Mouse (Mus musculus): ENCODE results near the gene Srrd. TPM values are rescaled to one million over a fixed set of nuclear protein-coding genes. Genes with fewer than 3 reads are reported as not detected.
"Not testable (repeated sequence)": the region's sequence is repeated elsewhere in the genome, so short reads cannot be mapped to it uniquely, and the experiment has no call there.

Srrd gene
- polyA plus RNA-seq, 1 experiment from 2014 or later, result 50.0 TPM

DNA sequence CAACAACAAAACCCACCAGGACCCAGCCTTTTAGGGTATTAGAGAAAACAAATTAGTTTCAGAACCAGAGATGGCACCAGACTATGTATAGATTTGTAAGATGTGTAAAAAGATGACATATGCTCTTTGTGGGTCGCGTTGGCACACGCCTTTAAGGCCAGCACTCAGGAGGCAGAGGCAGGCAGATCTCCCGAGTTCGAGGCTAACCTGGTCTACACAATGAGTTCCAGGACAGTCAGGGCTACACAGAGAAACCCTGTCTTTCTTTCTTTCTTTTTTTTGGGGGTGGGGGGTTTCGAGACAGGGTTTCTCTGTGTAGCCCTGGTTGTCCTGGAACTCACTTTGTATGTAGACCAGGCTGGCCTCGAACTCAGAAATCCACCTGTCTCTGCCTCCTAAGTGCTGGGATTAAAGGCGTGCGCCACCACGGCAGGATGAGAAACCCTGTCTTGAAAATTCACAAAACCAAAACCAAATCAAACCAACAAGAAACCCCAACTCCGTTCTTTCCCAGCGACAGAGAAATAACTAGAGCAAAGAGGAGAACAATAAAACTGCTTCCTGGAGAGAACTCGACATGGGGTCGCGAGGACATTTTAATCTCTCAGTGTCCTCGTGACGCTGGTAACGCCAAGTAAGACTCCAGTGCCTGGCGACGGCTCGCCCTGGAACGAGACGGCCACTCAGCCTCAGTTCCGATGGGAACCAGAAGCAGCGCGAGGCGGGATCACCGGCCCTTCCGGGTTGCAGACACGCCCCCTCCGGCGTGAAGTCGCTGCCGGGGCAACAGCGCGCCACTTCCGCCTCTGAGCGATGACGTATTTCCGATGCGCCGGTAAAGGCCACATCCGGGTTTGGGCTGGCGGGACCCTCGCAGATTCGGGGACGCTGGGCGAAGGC lies 17.0 kb downstream of the Srrd start, which contains the start of gene Tfip11:
Gene Tfip11 (plus strand): TSS at position 813 of the 900 bp plus-strand sequence.
- H3K36me3 ChIP-seq (replicated peaks), result peaks cover 33% of the 10 kb centered on the region
- peak; percentile 94 for ATAC-seq (ENCODE audit: low FRiP score)
- peak within 1 kb of the TSS; percentile 77 for H3K4me3 ChIP-seq (replicated peaks)
- WGBS, result 9% methylated on average over 48 of the region's 48 CpGs
- peaks cover 21% of the 10 kb centered on the region for H3K4me1 ChIP-seq
- H3K4me2 ChIP-seq, result peak within 1 kb of the TSS; percentile 86
- H3K27ac ChIP-seq, result peak within 1 kb of the TSS; percentile 81
- no peaks in the 10 kb centered on the region for H3K9me3 ChIP-seq
- peaks cover 13% of the 10 kb centered on the region; the same call in 1 of the 2 replicates for H3K27me3 ChIP-seq
- H3K9ac ChIP-seq, result peak within 1 kb of the TSS; percentile 76

DNA sequence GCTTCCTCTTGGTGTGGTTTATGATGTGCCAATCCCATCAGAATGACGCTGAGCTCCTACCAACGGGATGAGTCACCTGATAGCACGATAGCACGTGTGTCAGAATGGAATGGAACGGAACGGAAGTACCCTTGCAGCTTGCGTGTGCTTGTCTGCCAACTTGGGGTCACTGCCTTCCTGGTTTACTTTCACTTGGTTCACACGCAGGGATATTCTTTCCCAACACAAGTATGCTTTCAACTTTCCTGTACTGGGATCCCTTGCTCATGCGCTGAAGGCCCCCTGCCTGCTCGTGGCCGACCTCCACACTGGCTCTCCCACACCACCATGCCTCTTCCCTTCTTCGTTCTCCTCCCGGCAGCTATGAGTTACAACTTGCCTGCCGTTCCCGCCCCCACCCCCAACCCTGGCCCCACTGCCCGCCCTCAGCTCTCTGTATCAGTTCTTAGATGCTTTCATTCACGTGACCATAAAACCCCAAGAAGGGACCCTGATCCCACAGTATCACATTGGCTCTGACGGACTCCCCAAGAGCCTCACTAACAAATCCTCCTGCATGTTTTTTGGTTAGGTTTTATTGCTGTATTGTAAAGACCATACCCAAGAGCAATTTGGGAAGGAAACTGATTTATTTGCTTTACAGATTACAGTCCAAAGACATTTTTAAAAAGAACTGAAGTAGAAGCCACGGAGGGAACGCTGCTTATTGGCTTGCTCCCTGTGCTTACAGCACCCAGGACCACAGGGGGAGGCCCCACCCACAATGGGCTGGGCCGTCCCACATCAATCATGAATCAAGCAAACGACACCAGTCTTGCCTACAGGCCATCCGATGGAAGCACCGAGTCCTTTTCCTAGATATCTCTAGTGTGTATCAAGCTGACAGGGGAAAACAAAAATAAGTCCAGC lies 17.9 kb downstream of the Srrd start:
- no peak overlapping the region for H3K4me3 ChIP-seq (replicated peaks)
- peaks cover 21% of the 10 kb centered on the region for H3K4me1 ChIP-seq
- ATAC-seq (ENCODE audit: low FRiP score), result 0 out of 2 replicates have a peak, but pooled peaks have one; percentile 55
- H3K36me3 ChIP-seq (replicated peaks), result peaks cover 24% of the 10 kb centered on the region
- peak overlapping the region; percentile 86 for H3K4me2 ChIP-seq
- 0 out of 2 replicates have a peak overlapping the region, but pooled peaks have one; percentile 12 for H3K9ac ChIP-seq
- H3K27ac ChIP-seq, result no peak overlapping the region
- 35% methylated on average over 24 of the region's 24 CpGs for WGBS
- peaks cover 13% of the 10 kb centered on the region; the same call in 1 of the 2 replicates for H3K27me3 ChIP-seq
- H3K9me3 ChIP-seq, result no peaks in the 10 kb centered on the region

DNA sequence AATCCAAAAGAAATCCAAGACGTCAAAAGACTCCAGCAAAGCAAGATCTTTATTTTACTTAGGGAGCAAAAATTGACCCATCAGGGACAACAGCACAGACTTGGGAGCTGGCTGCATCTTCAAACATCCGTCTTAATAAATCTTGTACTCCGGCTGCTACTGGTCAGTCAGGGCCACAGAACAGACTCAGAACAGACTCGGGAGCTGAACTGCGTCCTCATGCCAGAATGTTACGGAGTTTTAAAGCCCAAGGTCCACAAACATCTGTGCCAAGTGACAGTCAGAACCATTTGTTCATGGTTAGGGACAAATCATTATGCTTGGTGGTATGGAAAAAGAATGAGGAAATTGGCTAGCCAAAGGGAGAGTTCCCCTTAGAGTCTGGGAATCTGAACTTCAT lies 19.6 kb downstream of the Srrd start:
- Histone ChIP-seq H3K4me1 (peaks cover 21% of the 10 kb centered on the region), H3K27ac (no peak overlapping the region), H3K4me3 (replicated peaks) (no peak overlapping the region), H3K9ac (no peak overlapping the region), H3K9me3 (no peaks in the 10 kb centered on the region), H3K27me3 (peaks cover 13% of the 10 kb centered on the region; the same call in 1 of the 2 replicates), H3K4me2 (no peak overlapping the region), H3K36me3 (replicated peaks) (peaks cover 8% of the 10 kb centered on the region)
- WGBS, result 87% methylated on average over 6 of the region's 6 CpGs
- ATAC-seq (ENCODE audit: low FRiP score), result no peak

DNA sequence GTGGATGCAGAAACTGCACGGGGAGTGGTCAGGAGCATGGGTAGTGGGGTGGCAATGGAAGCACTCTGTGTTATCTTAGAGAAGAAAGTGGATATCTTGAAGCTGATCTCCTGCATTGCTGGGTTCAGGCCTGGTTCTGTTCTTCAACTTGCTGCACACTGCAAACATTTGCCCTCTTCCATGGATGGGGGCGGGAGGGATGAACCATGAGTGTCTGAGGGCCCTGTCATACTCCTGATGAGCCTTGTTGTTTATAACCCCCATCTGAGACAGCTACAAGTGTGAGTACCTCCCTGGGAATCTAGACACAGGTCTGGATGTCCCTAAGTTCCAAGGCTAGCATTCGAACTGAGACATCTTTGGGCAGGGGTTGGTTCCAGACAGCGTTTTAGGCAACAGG lies 21.5 kb downstream of the Srrd start:
- Histone ChIP-seq H3K4me3 (replicated peaks) (no peak overlapping the region), H3K27me3 (peaks cover 13% of the 10 kb centered on the region; the same call in 1 of the 2 replicates), H3K36me3 (replicated peaks) (no peaks in the 10 kb centered on the region), H3K9ac (no peak overlapping the region), H3K9me3 (no peaks in the 10 kb centered on the region), H3K4me2 (no peak overlapping the region), H3K27ac (no peak overlapping the region), H3K4me1 (peaks cover 9% of the 10 kb centered on the region)
- ATAC-seq (ENCODE audit: low FRiP score), result no peak
- 78% methylated on average over 4 of the region's 4 CpGs for WGBS

DNA sequence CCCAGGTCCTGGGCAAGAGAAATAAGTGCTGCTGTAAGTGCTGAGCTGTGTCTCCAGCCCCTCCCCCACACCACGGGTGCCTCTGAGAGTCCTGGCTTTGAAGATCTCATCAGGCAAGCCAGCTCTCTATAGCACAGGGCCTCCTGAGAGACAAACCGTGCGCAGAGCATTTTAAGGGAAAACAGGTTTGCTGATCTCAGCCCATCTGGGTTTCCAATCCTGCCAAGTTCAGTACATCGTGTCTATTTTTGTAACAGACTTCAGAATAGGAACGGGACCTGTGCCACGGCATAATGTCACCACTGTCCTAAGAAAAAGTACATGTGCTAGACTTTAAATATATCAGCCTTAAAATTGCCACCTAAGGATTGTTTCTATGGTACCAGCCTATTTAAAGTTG lies 21.9 kb downstream of the Srrd start:
- no peak overlapping the region for H3K4me2 ChIP-seq

DNA sequence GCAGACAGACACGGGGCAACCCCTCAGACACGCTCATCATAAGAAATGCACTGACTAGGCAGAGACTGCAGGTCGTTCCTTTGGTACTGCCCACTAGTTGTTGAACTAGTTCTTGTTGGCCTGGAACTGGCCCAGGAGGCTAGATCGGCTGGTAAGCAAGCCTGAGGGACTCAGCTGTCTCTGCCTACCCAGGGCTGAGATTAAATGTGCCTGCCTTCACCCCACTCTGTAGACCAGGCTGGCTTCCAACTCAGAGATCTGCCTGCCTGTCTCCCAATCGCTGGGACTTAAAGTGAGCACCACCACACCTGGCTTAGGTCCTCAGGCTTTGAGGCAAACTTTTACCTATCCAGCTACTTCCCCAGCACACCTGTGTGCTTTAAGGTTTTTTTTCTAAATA lies 22.5 kb downstream of the Srrd start:
- no peaks in the 10 kb centered on the region for H3K9me3 ChIP-seq
- peaks cover 7% of the 10 kb centered on the region for H3K4me1 ChIP-seq
- H3K27ac ChIP-seq, result no peak overlapping the region
- 81% methylated on average over 5 of the region's 5 CpGs for WGBS
- no peak overlapping the region for H3K4me3 ChIP-seq (replicated peaks)
- H3K36me3 ChIP-seq (replicated peaks), result peaks cover 7% of the 10 kb centered on the region
- H3K9ac ChIP-seq, result no peak overlapping the region
- no peak overlapping the region for H3K4me2 ChIP-seq
- peaks cover 13% of the 10 kb centered on the region; the same call in 1 of the 2 replicates for H3K27me3 ChIP-seq
- no peak for ATAC-seq (ENCODE audit: low FRiP score)

More for the DNA sequence above, 21.9 kb downstream of the Srrd start:
- 82% methylated on average over 6 of the region's 6 CpGs for WGBS
- ATAC-seq (ENCODE audit: low FRiP score), result no peak
- H3K4me3 ChIP-seq (replicated peaks), result no peak overlapping the region
- peaks cover 9% of the 10 kb centered on the region for H3K4me1 ChIP-seq
- no peaks in the 10 kb centered on the region for H3K9me3 ChIP-seq
- peaks cover 1% of the 10 kb centered on the region; the same call in 1 of the 2 replicates for H3K36me3 ChIP-seq (replicated peaks)
- no peak overlapping the region for H3K9ac ChIP-seq
- peaks cover 13% of the 10 kb centered on the region; the same call in 1 of the 2 replicates for H3K27me3 ChIP-seq
- H3K27ac ChIP-seq, result no peak overlapping the region

DNA sequence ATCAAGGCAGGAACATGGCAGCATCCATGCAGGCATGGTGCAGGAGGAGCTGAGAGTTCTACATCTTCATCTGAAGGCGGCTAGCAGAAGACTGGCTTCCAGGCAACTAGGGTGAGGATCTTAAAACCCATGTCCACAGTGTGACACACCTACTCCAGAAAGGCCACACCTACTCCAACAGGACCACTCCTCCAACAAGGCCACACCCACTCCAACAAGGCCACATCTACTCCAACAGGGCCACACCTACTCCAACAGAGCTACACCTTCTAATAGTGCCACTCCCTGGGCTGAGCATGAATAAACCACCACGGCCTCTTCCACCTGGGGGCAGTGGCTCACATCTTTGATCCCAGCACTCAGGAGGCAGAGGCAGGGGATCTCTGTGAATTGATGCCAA lies 23.5 kb downstream of the Srrd start:
- WGBS, result 62% methylated on average over 2 of the region's 2 CpGs
- H3K4me1 ChIP-seq; H3K9me3 ChIP-seq; H3K27me3 ChIP-seq; H3K4me3 ChIP-seq (replicated peaks); H3K27ac ChIP-seq; H3K9ac ChIP-seq; ATAC-seq (ENCODE audit: low FRiP score); H3K4me2 ChIP-seq: not testable (repeated sequence)
- peaks cover 12% of the 10 kb centered on the region for H3K36me3 ChIP-seq (replicated peaks)

DNA sequence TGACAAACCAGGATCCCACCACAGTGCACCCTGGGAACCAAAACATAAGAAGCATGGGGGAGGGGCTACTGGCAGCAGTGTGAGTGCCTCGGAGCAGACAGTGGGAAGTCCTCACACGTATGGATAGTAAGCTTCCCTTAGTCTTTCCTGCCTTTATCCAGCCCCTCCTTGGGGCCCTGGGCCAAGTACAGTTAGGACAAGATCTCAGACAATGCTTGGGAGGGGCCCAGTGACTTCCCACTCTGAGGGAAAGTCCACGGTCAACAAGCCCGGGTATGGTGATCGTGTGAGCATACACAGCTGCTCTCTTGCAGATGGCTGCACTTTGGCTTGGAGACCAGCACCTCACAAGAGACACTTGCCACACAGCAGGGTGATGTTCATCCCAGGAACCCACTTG lies 25.5 kb downstream of the Srrd start:
- H3K4me1 ChIP-seq, result peaks cover 9% of the 10 kb centered on the region
- no peak overlapping the region for H3K4me2 ChIP-seq
- no peaks in the 10 kb centered on the region; the same call in 1 of the 2 replicates for H3K27me3 ChIP-seq
- ATAC-seq (ENCODE audit: low FRiP score), result no peak
- no peaks in the 10 kb centered on the region for H3K9me3 ChIP-seq
- H3K36me3 ChIP-seq (replicated peaks), result peaks cover 22% of the 10 kb centered on the region
- 70% methylated on average over 5 of the region's 5 CpGs for WGBS
- no peak overlapping the region for H3K27ac ChIP-seq
- H3K4me3 ChIP-seq (replicated peaks), result no peak overlapping the region
- no peak overlapping the region for H3K9ac ChIP-seq

DNA sequence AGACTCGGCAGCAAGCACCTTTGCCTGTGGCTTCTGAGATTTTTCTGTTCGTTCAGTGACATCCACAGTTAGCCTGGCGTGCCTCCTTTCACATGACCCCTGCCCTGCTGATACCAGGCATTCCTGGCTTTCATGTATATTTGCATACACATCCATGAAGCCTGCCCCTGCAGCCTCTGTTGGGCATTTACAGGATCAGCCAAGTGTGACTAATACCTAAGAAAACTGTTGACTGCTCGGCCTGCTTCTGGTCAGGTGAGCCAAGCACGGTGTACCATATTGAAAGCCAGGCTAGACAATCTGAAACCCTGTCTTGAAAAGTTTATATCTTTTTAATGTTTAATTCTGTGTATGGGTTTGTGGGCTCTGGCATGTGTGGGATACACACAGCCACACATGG lies 26.4 kb downstream of the Srrd start:
- Histone ChIP-seq H3K4me3 (replicated peaks) (no peak overlapping the region), H3K9me3 (no peaks in the 10 kb centered on the region), H3K4me2 (no peak overlapping the region), H3K9ac (no peak overlapping the region), H3K4me1 (peaks cover 9% of the 10 kb centered on the region), H3K27me3 (no peaks in the 10 kb centered on the region; the same call in 1 of the 2 replicates), H3K36me3 (replicated peaks) (peaks cover 28% of the 10 kb centered on the region), H3K27ac (no peak overlapping the region)
- WGBS, result 73% methylated on average over 5 of the region's 5 CpGs
- no peak for ATAC-seq (ENCODE audit: low FRiP score)

DNA sequence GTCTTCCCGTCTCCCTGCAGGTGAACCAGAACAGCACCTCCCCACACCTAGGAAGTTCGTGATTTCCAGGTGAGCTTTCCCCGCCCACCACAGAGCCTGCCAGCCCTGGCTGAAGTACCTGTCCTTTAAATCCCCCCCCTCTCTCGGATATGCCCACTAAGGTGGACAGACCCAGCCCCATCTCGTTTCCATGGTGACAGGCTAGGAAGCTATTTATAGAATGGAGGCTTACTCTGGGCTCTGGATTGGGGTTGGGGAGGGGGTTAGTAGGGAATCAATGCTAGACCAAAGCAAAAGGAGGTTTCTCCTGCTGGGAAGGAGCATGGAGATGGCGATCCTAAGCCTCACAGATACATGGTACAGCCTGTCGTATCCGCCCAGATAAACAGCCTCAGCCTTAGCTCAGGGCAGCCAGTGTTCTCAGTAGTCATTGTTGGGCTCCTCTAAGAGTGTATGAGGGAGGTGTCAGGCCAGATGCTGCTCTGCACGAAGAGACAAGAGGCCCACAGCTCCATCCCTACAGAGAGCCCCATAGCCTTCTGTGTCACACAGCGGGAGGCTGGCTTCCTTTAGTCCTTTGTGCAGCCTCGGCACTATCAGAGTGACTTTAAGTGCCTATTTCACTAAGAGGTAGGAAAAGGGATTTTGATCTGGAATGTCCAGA lies 29.5 kb downstream of the Srrd start:
- Histone ChIP-seq H3K27ac (peak overlapping the region; percentile 46; the same call in 1 of the 2 replicates), H3K9me3 (no peaks in the 10 kb centered on the region), H3K4me2 (no peak overlapping the region), H3K4me3 (replicated peaks) (no peak overlapping the region), H3K27me3 (no peaks in the 10 kb centered on the region), H3K4me1 (peaks cover 9% of the 10 kb centered on the region), H3K9ac (no peak overlapping the region), H3K36me3 (replicated peaks) (peaks cover 55% of the 10 kb centered on the region)
- 54% methylated on average over 11 of the region's 11 CpGs for WGBS
- ATAC-seq (ENCODE audit: low FRiP score), result no peak

DNA sequence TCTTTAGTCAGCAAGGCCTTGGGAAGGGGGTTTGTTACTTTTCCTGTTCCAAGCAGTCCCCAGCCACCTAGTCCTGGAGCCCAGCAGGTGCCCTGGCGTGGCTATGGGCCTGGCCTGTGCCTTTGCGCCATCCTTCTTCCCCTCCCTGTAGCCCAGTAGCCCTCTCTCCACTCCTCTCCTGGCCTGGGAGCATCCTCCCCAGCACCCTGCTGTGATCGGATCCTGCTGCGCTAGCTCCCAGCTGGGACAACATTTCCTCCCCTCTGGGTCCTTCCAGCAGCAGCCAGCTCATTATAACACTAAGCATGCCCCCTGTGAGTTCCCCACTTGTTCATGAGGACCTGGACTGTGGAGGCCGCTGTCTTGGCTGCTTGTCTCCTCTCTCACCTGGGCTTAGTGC lies 37.0 kb downstream of the Srrd start:
- H3K9me3 ChIP-seq, result no peaks in the 10 kb centered on the region
- peaks cover 33% of the 10 kb centered on the region for H3K36me3 ChIP-seq (replicated peaks)
- 75% methylated on average over 5 of the region's 5 CpGs for WGBS
- ATAC-seq (ENCODE audit: low FRiP score), result no peak
- no peak overlapping the region for H3K4me2 ChIP-seq
- H3K27me3 ChIP-seq, result no peaks in the 10 kb centered on the region
- no peak overlapping the region for H3K4me3 ChIP-seq (replicated peaks)
- no peak overlapping the region for H3K27ac ChIP-seq
- H3K9ac ChIP-seq, result no peak overlapping the region
- no peaks in the 10 kb centered on the region for H3K4me1 ChIP-seq
